Mouse (Mus musculus) left cerebral cortex, adult 8-10 months (tissue): ENCODE data around the gene Large2. TPM values are rescaled to one million over a fixed set of nuclear protein-coding genes. Genes with fewer than 3 reads are reported as not detected.

ENCODE experiments used
- DNase-seq, 2 experiments: peaks; one replicate each; pipeline ENCODE4 v3.0.0; 2022; ENCODE audit warnings: low spot score in 2 of 2
- total RNA-seq, 4 experiments: library from RNA; stranded (reverse); gene quantifications; 2 replicates each; pipeline ENCODE4 v1.2.4; 2022

Large2 gene
- total RNA-seq, 4 experiments from 2014 or later, result 0.50 to 1.5 (median 0.85) TPM

- DNase-seq, result peak in 1 of 2 experiments; percentile 73
Observed at GRCm38 (mm10) chr2:92391116-92391515, 16.4 kb upstream of the Large2 start.

- DNase-seq, result no peak
Observed at GRCm38 (mm10) chr2:92390206-92390930, 15.7 kb upstream of the Large2 start.

- no peak for DNase-seq
Observed at GRCm38 (mm10) chr2:92389645-92390044, 15.0 kb upstream of the Large2 start.

- DNase-seq, result peak; percentile 84 to 98
Observed at GRCm38 (mm10) chr2:92388891-92389641, 14.4 kb upstream of the Large2 start.

- no peak for DNase-seq
Observed at GRCm38 (mm10) chr2:92388081-92388517, 13.4 kb upstream of the Large2 start.

- DNase-seq, result peak in 1 of 2 experiments; percentile 87
Observed at GRCm38 (mm10) chr2:92387646-92388045, 13.0 kb upstream of the Large2 start.

- no peak for DNase-seq
Observed at GRCm38 (mm10) chr2:92386821-92387570, 12.3 kb upstream of the Large2 start.

GRCm38 (mm10) chr2:92385113-92386051 is 10.7 kb upstream of the Large2 start:
- DNase-seq, result no peak

- no peak for DNase-seq
Observed at GRCm38 (mm10) chr2:92384101-92384500, 9.4 kb upstream of the Large2 start.

GRCm38 (mm10) chr2:92382759-92383158 is 8.1 kb upstream of the Large2 start:
- no peak for DNase-seq

- DNase-seq, result no peak
Observed at GRCm38 (mm10) chr2:92381901-92382588, 7.4 kb upstream of the Large2 start, which contains the start of gene 1700029I15Rik. 1700029I15Rik (plus strand) TSS chr2:92382538.

- DNase-seq, result no peak
Observed at GRCm38 (mm10) chr2:92381161-92381560, 6.5 kb upstream of the Large2 start.

- DNase-seq, result no peak
Observed at GRCm38 (mm10) chr2:92380495-92381050, 5.9 kb upstream of the Large2 start.

GRCm38 (mm10) chr2:92379783-92380494 is 5.3 kb upstream of the Large2 start:
- DNase-seq, result no peak

GRCm38 (mm10) chr2:92377320-92377719 is 2.7 kb upstream of the Large2 start:
- no peak for DNase-seq

- no peak for DNase-seq
Observed at GRCm38 (mm10) chr2:92376300-92376699, 1.6 kb upstream of the Large2 start.

- no peak for DNase-seq
Observed at GRCm38 (mm10) chr2:92375788-92376187, 1.1 kb upstream of the Large2 start.

- DNase-seq, result peak; percentile 82 to 98
Observed at GRCm38 (mm10) chr2:92375099-92375623, 492 bp upstream of the Large2 start.

- no peak for DNase-seq
Observed at GRCm38 (mm10) chr2:92373437-92373813, 1.2 kb downstream of the Large2 start.
